ENCODE assay signal across 9 mouse cellular contexts in genomic region chr11:86585598-86585984, GRCm38 (mm10). TPM values are rescaled to one million over a fixed set of nuclear protein-coding genes. Genes with fewer than 3 reads are reported as not detected.
DNase-seq lines count a peak whose midpoint lies in the region; ATAC-seq and TF ChIP-seq lines count a peak whose summit lies in the region.
"Had no signal": no experiment of that assay in that cellular context is flagged by ENCODE, and none has a peak within 500 bp of the region (broad histone marks: within the 10 kb centered on the region; RNA-seq: fewer than 3 reads in every experiment).

No protein-coding gene starts in this region.

- no peak for TF ChIP-seq POLR2A in kidney, adult 2 months (IDR thresholded peaks at IDR 0.05; ENCODE audit: low read depth, low read length)

- H3K36me3 ChIP-seq in kidney, adult 2 months (ENCODE audit: control insufficient read depth, insufficient read depth, low read length): no peaks in the 10 kb centered on the region
- H3K36me3 ChIP-seq in ES-E14 (ENCODE audit: control insufficient read depth, insufficient read depth, low read length, poor library complexity, severe bottlenecking): no peaks in the 10 kb centered on the region
- H3K36me3 ChIP-seq in limb, embryonic 13.5 days: peaks cover 7% of the 10 kb centered on the region; the same call in 1 of the 2 replicates

- ATAC-seq in limb, embryonic 13.5 days (ENCODE audit: low FRiP score, low read depth): no peak
- ATAC-seq in megakaryocyte progenitor cell, adult 5-6 weeks (replicated peaks; ENCODE audit: poor library complexity): no peak

- in situ Hi-C loops in ES-E14 (cut with MboI; ENCODE audit: low sequenced_read_pairs in 2 of 2, unreplicated experiment in 2 of 2): no loop called here

- H3K9me3 ChIP-seq in ES-E14 (ENCODE audit: control insufficient read depth, insufficient read depth, low read depth, low read length): no peaks in the 10 kb centered on the region
- no peaks in the 10 kb centered on the region for H3K9me3 ChIP-seq in limb, embryonic 13.5 days

- H3K9ac ChIP-seq in ES-E14 (ENCODE audit: insufficient read depth, low read depth, low read length, poor library complexity, severe bottlenecking): peak overlapping the region; percentile 51; the same call in 1 of the 2 replicates
- 0 out of 2 replicates have a peak overlapping the region, but pooled peaks have one; percentile 31 for H3K9ac ChIP-seq in limb, embryonic 13.5 days

- peaks cover 25% of the 10 kb centered on the region for H3K4me1 ChIP-seq in kidney, adult 2 months (ENCODE audit: control insufficient read depth, insufficient read depth, low read length)
- H3K4me1 ChIP-seq in ES-E14 (ENCODE audit: control insufficient read depth in 2 of 2, insufficient read depth in 2 of 2, low read length in 2 of 2, poor library complexity in 1 of 2): peaks cover 5 to 16% of the 10 kb centered on the region in 2 experiments
- H3K4me1 ChIP-seq in limb, embryonic 13.5 days: peaks cover 18% of the 10 kb centered on the region

- H3K27ac ChIP-seq in kidney, adult 2 months (ENCODE audit: insufficient read depth, low read depth, low read length): peak overlapping the region; percentile 98
- H3K27ac ChIP-seq in ES-E14 (ENCODE audit: insufficient read depth, low read depth, low read length, poor library complexity, severe bottlenecking): peak overlapping the region; percentile 34; the same call in 1 of the 2 replicates
- no peak overlapping the region for H3K27ac ChIP-seq in limb, embryonic 13.5 days

- H3K4me2 ChIP-seq in limb, embryonic 13.5 days (replicated peaks): peak overlapping the region; percentile 30

- no peak for DNase-seq in kidney, adult 2 months
- DNase-seq in kidney, postnatal 25 days: no peak
- DNase-seq in 3134 (ENCODE audit: extremely low read depth, insufficient read length, low spot score) (peak; percentile 44), ES-E14 (ENCODE audit: low read depth, low spot score) (no peak)
- no peak for DNase-seq in cerebellum, adult 8-10 months
- no peak for DNase-seq in urinary bladder, adult 2 months (ENCODE audit: low spot score)
- DNase-seq: gastrocnemius, postnatal 25 days had no signal

- 10% methylated on average over 3 of the region's 3 CpGs for WGBS in kidney, adult 2 months
- WGBS in limb, embryonic 13.5 days: 43% methylated on average over 3 of the region's 3 CpGs

- TF ChIP-seq CTCF in kidney, adult 2 months (conservative IDR thresholded peaks at IDR 0.05; ENCODE audit: insufficient read depth, insufficient read length, low read depth, low read length): no peak

- no peaks in the 10 kb centered on the region for H3K27me3 ChIP-seq in kidney, adult 2 months (replicated peaks; ENCODE audit: control insufficient read depth, insufficient read depth, low read length)
- no peaks in the 10 kb centered on the region for H3K27me3 ChIP-seq in limb, embryonic 13.5 days

- peak overlapping the region; percentile 65 for H3K4me3 ChIP-seq in kidney, adult 2 months (ENCODE audit: insufficient read depth, low read depth, low read length)
- peak overlapping the region; percentile 25 to 35 for H3K4me3 ChIP-seq in ES-E14 (ENCODE audit: insufficient read depth in 1 of 2, low read depth in 1 of 2, low read length in 2 of 2, poor library complexity in 1 of 2, severe bottlenecking in 1 of 2)
- H3K4me3 ChIP-seq in limb, embryonic 13.5 days: peak overlapping the region; percentile 15; the same call in 1 of the 2 replicates

TF ChIP-seq in ES-E14, 5 proteins besides CTCF, POLR2A, EP300 and RAD21:
- TF ChIP-seq CHD2 (IDR thresholded peaks at IDR 0.05; ENCODE audit: low read depth, low read length): no peak
- no peak for TF ChIP-seq ZNF384 (IDR thresholded peaks at IDR 0.05; ENCODE audit: low read depth, low read length)
- no peak for TF ChIP-seq ZC3H11A (IDR thresholded peaks at IDR 0.05; ENCODE audit: borderline replicate concordance, low read depth, low read length)
- no peak for TF ChIP-seq HCFC1 (IDR thresholded peaks at IDR 0.05; ENCODE audit: borderline replicate concordance, insufficient read depth, low read length)
- no peak for TF ChIP-seq MAFK (IDR thresholded peaks at IDR 0.05; ENCODE audit: insufficient read depth, low read depth, low read length)
TF ChIP-seq in ES-E14: peak in this region for 0.

RNA-seq across cellular contexts. Expression of gene Tubd1, which starts 40.8 kb away (rescaled TPM):
- polyA plus RNA-seq in kidney, adult 2 months (2012; rRNA removed): 2.6 and 2.8 TPM in 2 replicates
- total RNA-seq in ES-E14 (2012; rRNA removed): 3.0 and 6.5 TPM in 2 replicates
- 10.9 and 11.7 TPM in 2 replicates for polyA plus RNA-seq in limb, embryonic 13.5 days (2015; fragmentation: Nextera tagmentation; extraction: Ambion mirVana)
- total RNA-seq in megakaryocyte progenitor cell, adult 5-6 weeks (2015): 7.0 and 15.0 TPM in 2 replicates
- 9.4 and 11.5 TPM in 2 replicates for total RNA-seq in megakaryocyte progenitor cell, adult 5-6 weeks (2017)
- 6.5 and 7.9 TPM in 2 replicates for polyA plus RNA-seq in urinary bladder, adult 2 months (2012; rRNA removed)

RNA-seq across cellular contexts. Expression of gene Rps6kb1, which starts 41.0 kb away (rescaled TPM):
- polyA plus RNA-seq in kidney, adult 2 months (2012; rRNA removed): 6.0 and 7.3 TPM in 2 replicates
- total RNA-seq in ES-E14 (2012; rRNA removed): 41.4 and 43.1 TPM in 2 replicates
- polyA plus RNA-seq in limb, embryonic 13.5 days (2015; fragmentation: Nextera tagmentation; extraction: Ambion mirVana): 84.3 and 84.8 TPM in 2 replicates
- total RNA-seq in megakaryocyte progenitor cell, adult 5-6 weeks (2015): 44.3 and 53.2 TPM in 2 replicates
- total RNA-seq in megakaryocyte progenitor cell, adult 5-6 weeks (2017): 34.1 and 48.6 TPM in 2 replicates
- polyA plus RNA-seq in urinary bladder, adult 2 months (2012; rRNA removed): 17.4 and 17.9 TPM in 2 replicates

Comparison
In these comparisons a context has a peak if more than half of its experiments do, and no peak if none do; other contexts are left out.
1. H3K4me3 ChIP-seq: peak in every context shown above with its lines; median percentile 65 in kidney, adult 2 months; 30 in ES-E14; 15 in limb, embryonic 13.5 days.